Mouse (Mus musculus) adrenal gland, adult 2 months (tissue): Measurements from ENCODE around the gene Cops3. TPM values are rescaled to one million over a fixed set of nuclear protein-coding genes. Genes with fewer than 3 reads are reported as not detected.

Experiments used
- DNase-seq: peaks from one replicate; pipeline ENCODE4 v3.0.0; 2021
- polyA plus RNA-seq: library from polyadenylated mRNA; depleted of rRNA; stranded (reverse); fragments of >200 nt; gene quantifications from 2 replicates; pipeline ENCODE4 v1.2.3, GENCODE M21; 2012
- total RNA-seq, 2 experiments: library from RNA; stranded (reverse); gene quantifications; 2 replicates each; pipeline ENCODE4 v1.2.3; 2021

Cops3 gene
- total and polyA plus RNA-seq, 3 experiments, result 18.2 to 109 (median 91.3) TPM

- peak; percentile 45 for DNase-seq
These were observed 28.4 kb downstream of the Cops3 start for GRCm38 (mm10) chr11:59811211-59811610.

- DNase-seq, result no peak
These were observed 29.0 kb downstream of the Cops3 start for GRCm38 (mm10) chr11:59810480-59811158.

GRCm38 (mm10) chr11:59809670-59810474 is 29.8 kb downstream of the Cops3 start, which contains the start of gene Flcn:
Gene Flcn (minus strand): TSS chr11:59810016.
- DNase-seq, result peak; percentile 92

DNA sequence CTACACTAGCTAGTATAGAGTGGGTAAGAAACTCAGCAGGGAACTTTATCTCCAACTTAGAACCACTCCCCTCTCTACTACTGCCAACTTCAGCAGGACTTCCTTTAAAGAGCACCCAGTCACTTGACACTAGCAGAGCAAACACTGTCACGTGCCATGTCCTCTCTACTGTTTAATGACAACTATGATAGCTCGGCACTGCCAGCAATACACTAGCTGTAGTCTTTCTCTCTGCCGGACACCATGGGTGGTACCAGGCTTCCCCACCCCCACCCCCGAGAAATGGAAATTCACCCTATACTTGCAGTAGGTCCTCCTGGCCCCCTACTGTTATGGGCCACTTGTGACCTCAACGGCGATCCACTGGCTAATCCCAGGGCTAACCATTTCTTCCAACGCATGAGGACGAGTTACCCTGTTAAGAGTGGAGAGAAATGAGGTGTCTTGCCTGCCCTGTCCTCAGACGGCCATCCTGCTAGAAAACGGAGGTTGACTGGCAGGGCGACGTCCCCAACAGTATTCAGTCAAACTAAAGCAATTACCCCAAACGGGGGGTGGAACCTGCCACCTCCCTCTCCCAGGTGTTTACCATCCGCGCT is 30.5 kb downstream of the Cops3 start:
- peak; percentile 71 for DNase-seq

GRCm38 (mm10) chr11:59808170-59808960 is 31.3 kb downstream of the Cops3 start:
- DNase-seq, result no peak

GRCm38 (mm10) chr11:59805656-59806055 is 34.0 kb downstream of the Cops3 start:
- no peak for DNase-seq

GRCm38 (mm10) chr11:59805256-59805655 is 34.4 kb downstream of the Cops3 start:
- DNase-seq, result no peak

GRCm38 (mm10) chr11:59804409-59805110 is 35.1 kb downstream of the Cops3 start:
- DNase-seq, result peak; percentile 50

- DNase-seq, result no peak
These were observed 36.1 kb downstream of the Cops3 start for GRCm38 (mm10) chr11:59803516-59803915.

DNA sequence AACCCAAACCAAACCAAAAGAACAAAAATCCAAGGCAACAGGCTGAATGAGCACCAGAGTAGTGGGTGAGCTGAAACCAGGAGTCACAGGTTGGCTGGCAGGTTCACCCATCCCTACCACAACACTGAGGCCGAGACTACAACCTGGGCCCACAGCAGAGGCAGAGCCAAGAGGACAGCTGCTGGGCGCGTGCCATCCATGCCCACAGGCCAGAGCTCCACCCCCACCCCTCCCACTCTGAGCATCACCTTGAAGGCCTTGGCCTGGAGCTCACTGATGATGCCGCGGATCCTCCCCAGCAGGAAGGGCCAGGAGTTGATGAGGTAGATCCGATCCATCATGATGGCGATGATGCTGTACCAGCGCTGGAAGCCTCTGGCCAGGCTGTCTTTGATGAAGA is 37.8 kb downstream of the Cops3 start:
- DNase-seq, result no peak

DNA sequence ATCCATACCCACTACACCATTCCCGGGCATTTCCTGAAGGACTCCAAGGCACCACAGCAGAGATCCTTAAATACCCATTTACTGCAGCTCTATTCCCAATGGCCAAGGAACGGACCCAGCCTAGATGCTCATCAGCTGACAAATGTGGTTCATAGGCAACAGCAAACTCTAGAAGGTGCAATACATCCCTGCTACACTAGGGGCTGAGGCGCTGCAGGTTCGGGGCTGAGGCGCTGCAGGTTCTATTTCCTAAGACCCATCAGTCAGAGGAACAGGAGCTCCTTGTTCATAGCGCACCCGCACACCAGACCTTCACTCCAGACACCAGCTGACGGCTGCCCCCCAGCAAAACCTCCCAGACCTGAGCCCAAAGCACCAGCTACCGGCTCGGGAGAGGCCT is 39.2 kb downstream of the Cops3 start:
- no peak for DNase-seq

DNA sequence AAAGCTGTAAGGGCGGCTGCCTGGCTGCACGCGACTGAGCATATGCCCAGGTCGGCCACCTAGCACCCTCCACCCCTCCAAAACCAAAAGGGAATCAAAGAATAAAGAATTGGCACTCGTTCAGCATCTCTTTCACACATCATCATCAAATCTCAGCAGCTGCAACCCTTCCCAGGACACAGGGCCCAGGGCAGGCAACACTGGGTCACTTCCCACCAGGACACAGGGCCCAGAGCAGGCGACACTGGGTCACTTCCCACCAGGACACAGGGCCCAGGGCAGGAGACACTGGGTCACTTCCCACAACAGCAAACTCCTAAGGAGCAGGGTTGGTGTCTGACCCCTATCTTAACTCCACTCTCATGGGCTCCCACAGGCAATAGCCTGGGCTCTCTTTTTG is 46.2 kb downstream of the Cops3 start:
- DNase-seq, result no peak

GRCm38 (mm10) chr11:59789311-59789710 is 50.3 kb downstream of the Cops3 start:
- DNase-seq, result no peak

DNA sequence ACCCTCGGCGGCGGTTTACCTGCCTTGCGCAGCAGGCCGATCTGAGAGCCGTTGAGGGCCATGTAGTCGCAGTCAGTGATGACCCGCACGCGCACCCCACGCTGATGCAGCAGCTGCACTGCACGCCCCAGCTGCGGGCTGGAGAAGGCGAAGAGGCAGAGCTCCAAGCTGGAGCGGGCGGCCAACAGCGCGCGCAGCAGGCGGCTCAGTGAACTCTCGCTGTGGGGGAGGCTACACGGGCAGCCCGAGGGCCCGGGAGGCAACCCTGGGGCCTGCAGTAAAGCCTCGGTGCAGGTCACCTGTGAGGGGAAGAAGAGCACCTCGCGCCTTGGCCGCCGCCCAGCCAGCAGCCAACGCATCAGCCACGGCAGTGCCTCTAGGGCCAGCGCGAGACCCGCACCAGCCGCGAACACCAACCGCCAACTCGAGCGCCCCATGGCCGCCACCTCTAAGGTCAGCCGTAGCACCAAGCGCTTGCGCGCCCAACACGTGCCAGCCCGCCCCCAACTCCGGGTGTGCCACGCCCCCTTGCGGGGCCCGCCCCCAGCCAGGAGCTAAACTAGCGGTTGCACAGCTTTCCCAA is 52.3 kb downstream of the Cops3 start, which contains the start of gene Pld6:
TSS of gene Pld6 (minus strand) at position 447 of the 583 bp plus-strand sequence.
- DNase-seq, result peak; percentile 78

- DNase-seq, result peak; percentile 48
These were observed 53.0 kb downstream of the Cops3 start for GRCm38 (mm10) chr11:59786444-59787198.

- no peak for DNase-seq
These were observed 56.0 kb downstream of the Cops3 start for GRCm38 (mm10) chr11:59783591-59783990.

- no peak for DNase-seq
These were observed 57.5 kb downstream of the Cops3 start for GRCm38 (mm10) chr11:59782091-59782590.

GRCm38 (mm10) chr11:59780241-59780640 is 59.4 kb downstream of the Cops3 start:
- no peak for DNase-seq

GRCm38 (mm10) chr11:59779406-59779805 is 60.2 kb downstream of the Cops3 start:
- no peak for DNase-seq

DNA sequence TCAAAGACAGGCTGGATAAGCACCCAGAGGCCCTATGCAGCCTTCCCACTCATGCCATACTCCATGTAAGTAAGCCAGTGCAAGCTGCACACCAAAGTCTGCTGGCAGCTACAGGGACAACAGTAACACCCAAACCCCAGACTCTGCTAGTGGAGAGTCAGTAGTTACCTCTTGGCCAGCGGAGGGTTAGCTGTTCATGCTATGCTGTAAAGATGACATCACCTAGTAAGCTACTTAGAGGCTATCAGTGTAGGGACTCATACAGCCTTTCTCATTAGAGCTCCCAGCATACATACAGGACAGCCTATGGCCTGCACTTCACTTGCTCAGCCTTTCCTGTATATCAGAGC is 60.8 kb downstream of the Cops3 start:
- no peak for DNase-seq
